Comparison of ENCODE assay signal across 8 mouse cellular contexts in the genomic region with DNA sequence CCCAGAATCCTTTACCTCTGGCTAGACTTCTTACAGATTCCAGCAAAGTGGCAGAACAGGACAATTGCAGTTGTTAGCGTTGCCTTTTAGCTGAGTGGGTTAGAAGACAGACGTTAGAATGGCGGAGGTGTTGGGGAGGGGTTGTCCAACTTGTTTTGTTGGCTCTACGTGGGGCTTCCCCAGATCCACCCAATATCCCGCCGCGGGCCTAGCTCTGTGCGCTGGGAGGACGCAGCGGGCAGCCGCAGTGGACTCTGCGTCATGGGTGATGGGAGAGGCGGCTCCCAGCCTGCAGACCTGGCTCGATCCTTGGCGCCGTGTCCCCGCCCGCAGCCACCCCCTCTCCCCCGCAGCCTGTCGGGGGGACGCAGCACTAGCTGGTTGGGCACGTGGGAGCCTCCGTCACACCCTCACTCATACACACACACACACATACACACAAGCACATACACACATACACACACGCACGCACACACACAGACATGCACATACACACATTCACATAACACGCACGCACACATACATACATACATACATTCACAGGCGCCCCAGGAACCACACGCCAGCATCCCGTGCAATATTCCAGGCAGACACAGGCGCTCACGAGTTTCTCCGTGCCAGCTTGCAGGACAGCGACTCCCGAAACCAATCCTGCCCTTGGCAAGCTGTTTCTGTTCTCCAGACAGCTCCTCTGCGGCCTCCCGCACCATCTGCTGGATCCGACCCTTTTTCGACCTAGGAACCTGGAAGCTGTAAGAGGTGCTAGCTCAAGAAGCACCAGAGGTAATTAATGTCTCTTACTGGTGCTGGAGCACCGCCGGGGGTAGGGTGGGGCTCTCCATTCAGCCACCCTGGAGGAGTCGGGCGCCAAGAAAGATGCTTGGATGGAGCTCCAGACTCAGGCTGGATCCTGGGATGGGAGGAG. TPM values are rescaled to one million over a fixed set of nuclear protein-coding genes. Genes with fewer than 3 reads are reported as not detected.
A peak's percentile ranks its signal among the peaks of the same experiment; 100 is the strongest.
DNase-seq lines count a peak whose midpoint lies in the region; ATAC-seq and TF ChIP-seq lines count a peak whose summit lies in the region.

A gene (plus strand): TSS at position 413 of the 925 bp plus-strand sequence.

- peak within 1 kb of the TSS; percentile 98 for H3K4me2 ChIP-seq in embryonic facial prominence, embryonic 12.5 days (replicated peaks)
- peak within 1 kb of the TSS; percentile 84 for H3K4me2 ChIP-seq in hindbrain, embryonic 13.5 days

- WGBS in embryonic facial prominence, embryonic 12.5 days: under 1% methylated on average over 43 of the region's 43 CpGs
- WGBS in hindbrain, embryonic 13.5 days: under 1% methylated on average over 41 of the region's 43 CpGs

- peak; percentile 77 for ATAC-seq in embryonic facial prominence, embryonic 12.5 days (ENCODE audit: insufficient number of reproducible peaks, insufficient read depth, low FRiP score, low TSS enrichment)
- peak; percentile 84 for ATAC-seq in hindbrain, embryonic 13.5 days (ENCODE audit: low FRiP score)
- ATAC-seq in megakaryocyte progenitor cell, adult 5-6 weeks (replicated peaks; ENCODE audit: poor library complexity): peak; percentile 26

- no peaks in the 10 kb centered on the region for H3K4me1 ChIP-seq in ES-Bruce4 (ENCODE audit: control insufficient read depth, insufficient read depth, low read length)
- no peaks in the 10 kb centered on the region for H3K4me1 ChIP-seq in embryonic facial prominence, embryonic 12.5 days
- 0 out of 2 replicates have a peak, but pooled peaks cover 5% of the 10 kb centered on the region for H3K4me1 ChIP-seq in hindbrain, embryonic 13.5 days (replicated peaks)

- H3K27me3 ChIP-seq in ES-Bruce4 (ENCODE audit: control insufficient read depth, insufficient read depth, low read length, poor library complexity, severe bottlenecking): no peaks in the 10 kb centered on the region
- peaks cover 9% of the 10 kb centered on the region; the same call in 1 of the 2 replicates for H3K27me3 ChIP-seq in embryonic facial prominence, embryonic 12.5 days
- no peaks in the 10 kb centered on the region for H3K27me3 ChIP-seq in hindbrain, embryonic 13.5 days

- peak within 1 kb of the TSS; percentile 27 for H3K9ac ChIP-seq in ES-Bruce4 (ENCODE audit: low read depth, poor library complexity, severe bottlenecking)
- peak within 1 kb of the TSS; percentile 50 for H3K9ac ChIP-seq in embryonic facial prominence, embryonic 12.5 days
- H3K9ac ChIP-seq in hindbrain, embryonic 13.5 days: peak within 1 kb of the TSS; percentile 83

- no peak for TF ChIP-seq CTCF in ES-Bruce4 (IDR thresholded peaks at IDR 0.05; ENCODE audit: low read depth, low read length)

- H3K36me3 ChIP-seq in ES-Bruce4 (ENCODE audit: control insufficient read depth, insufficient read depth, low read length, poor library complexity, severe bottlenecking): no peaks in the 10 kb centered on the region
- H3K36me3 ChIP-seq in embryonic facial prominence, embryonic 12.5 days: no peaks in the 10 kb centered on the region
- no peaks in the 10 kb centered on the region for H3K36me3 ChIP-seq in hindbrain, embryonic 13.5 days

- DNase-seq in adrenal gland, postnatal 14 days: peak; percentile 43
- DNase-seq in left cerebral cortex, adult 11 months (ENCODE audit: low spot score): peak; percentile 27
- DNase-seq in right cerebral cortex, postnatal 4 days: peak; percentile 68
- no peak for DNase-seq in adipocyte (ENCODE audit: low spot score)

- no peak for TF ChIP-seq POLR2A in ES-Bruce4 (IDR thresholded peaks at IDR 0.05; ENCODE audit: insufficient read depth, low read length)

- H3K9me3 ChIP-seq in ES-Bruce4 (replicated peaks; ENCODE audit: control insufficient read depth, insufficient read depth, low read length, poor library complexity, severe bottlenecking): no peaks in the 10 kb centered on the region
- H3K9me3 ChIP-seq in embryonic facial prominence, embryonic 12.5 days: no peaks in the 10 kb centered on the region
- H3K9me3 ChIP-seq in hindbrain, embryonic 13.5 days: no peaks in the 10 kb centered on the region

- TF ChIP-seq EP300 in ES-Bruce4 (IDR thresholded peaks at IDR 0.05; ENCODE audit: insufficient read depth, low read depth, low read length): no peak

- H3K4me3 ChIP-seq in ES-Bruce4 (ENCODE audit: low read depth, low read length): peak within 1 kb of the TSS; percentile 67
- H3K4me3 ChIP-seq in embryonic facial prominence, embryonic 12.5 days: peak within 1 kb of the TSS; percentile 51
- H3K4me3 ChIP-seq in hindbrain, embryonic 13.5 days: peak within 1 kb of the TSS; percentile 68

- H3K27ac ChIP-seq in ES-Bruce4 (ENCODE audit: insufficient read depth, low read length): peak within 1 kb of the TSS; percentile 66
- H3K27ac ChIP-seq in embryonic facial prominence, embryonic 12.5 days: no peak within 1 kb of the TSS
- H3K27ac ChIP-seq in hindbrain, embryonic 13.5 days: peak within 1 kb of the TSS; percentile 81

RNA-seq across cellular contexts. Expression of the gene that starts here (rescaled TPM):
- 15.1 and 17.9 TPM in 2 replicates for polyA plus RNA-seq in ES-Bruce4 (2011; ENCODE audit: insufficient read depth, insufficient read length, low read depth, missing spikeins)
- total RNA-seq in adrenal gland, postnatal 14 days (2021): 3.0 and 4.0 TPM in 2 replicates
- polyA plus RNA-seq in embryonic facial prominence, embryonic 12.5 days (2016; fragmentation: Nextera tagmentation; extraction: Ambion mirVana): 5.0 and 6.8 TPM in 2 replicates
- polyA plus RNA-seq in hindbrain, embryonic 13.5 days (2015; fragmentation: Nextera tagmentation; extraction: Ambion mirVana): 48.0 and 62.6 TPM in 2 replicates
- total RNA-seq in megakaryocyte progenitor cell, adult 5-6 weeks (2015): 0.77 TPM in 1 of 2 replicates, not detected in the other
- total RNA-seq in megakaryocyte progenitor cell, adult 5-6 weeks (2017): 0.27 and 0.58 TPM in 2 replicates

Comparison
In these comparisons a context has a peak if more than half of its experiments do, and no peak if none do; other contexts are left out.
1. Peak in ATAC-seq in megakaryocyte progenitor cell, adult 5-6 weeks; RNA of the gene not detected or under 1 TPM.
2. H3K9ac ChIP-seq: peak in every context shown above with its lines; median percentile 83 in hindbrain, embryonic 13.5 days; 50 in embryonic facial prominence, embryonic 12.5 days; 27 in ES-Bruce4.
3. ATAC-seq: peak in every context shown above with its lines; median percentile 84 in hindbrain, embryonic 13.5 days; 77 in embryonic facial prominence, embryonic 12.5 days; 26 in megakaryocyte progenitor cell, adult 5-6 weeks.